Comparison of ENCODE assay signal across 8 mouse cellular contexts in the genomic region with DNA sequence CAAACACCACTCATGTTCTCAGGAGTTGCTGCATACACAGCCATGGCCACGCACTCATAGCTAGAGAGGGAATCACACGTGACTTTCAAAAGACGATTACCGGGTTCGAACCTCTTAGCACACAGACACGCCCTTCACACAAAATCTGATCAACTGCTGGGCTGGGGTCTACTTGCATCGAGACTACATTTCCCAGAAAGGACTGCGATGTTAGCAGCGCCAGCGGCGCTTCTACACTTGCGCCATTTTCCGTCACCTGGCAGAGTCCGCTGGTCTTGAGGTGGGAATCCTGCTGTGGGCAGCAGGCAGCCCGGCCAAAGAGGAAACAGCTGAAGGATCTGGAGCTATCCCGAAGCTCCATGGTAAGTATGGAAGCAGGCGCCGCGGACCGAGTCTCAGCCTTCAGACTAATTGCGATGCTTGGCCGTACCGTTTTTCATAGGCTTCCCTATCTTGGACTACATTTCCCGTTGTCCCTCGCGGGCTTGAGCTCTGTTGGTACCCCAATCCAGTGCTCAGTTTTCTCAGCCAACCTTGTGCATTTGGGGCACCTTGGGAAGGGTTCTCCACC. TPM values are rescaled to one million over a fixed set of nuclear protein-coding genes. Genes with fewer than 3 reads are reported as not detected.
DNase-seq lines count a peak whose midpoint lies in the region; ATAC-seq and TF ChIP-seq lines count a peak whose summit lies in the region.

A gene (plus strand): TSS at position 259 of the 571 bp plus-strand sequence.

- H3K27ac ChIP-seq in gastrocnemius, adult 2 months, result peak within 1 kb of the TSS; percentile 83

- TF ChIP-seq CTCF in gastrocnemius, adult 2 months (IDR thresholded peaks at IDR 0.05), result no peak

- ATAC-seq in common myeloid progenitor, adult 5-6 weeks (replicated peaks; ENCODE audit: low read depth, poor library complexity, severe bottlenecking), result peak; percentile 94

- peak within 1 kb of the TSS; percentile 80 for H3K4me3 ChIP-seq in gastrocnemius, adult 2 months

- intact Hi-C loops in gastrocnemius, adult 2 months (cut with DNase I), result no loop called here

- DNase-seq in adrenal gland, adult 18-20 months (ENCODE audit: low spot score in 2 of 2), result peak; percentile 33 to 38
- DNase-seq in gastrocnemius, adult 2 months, result peak; percentile 56
- DNase-seq in hindlimb bud, embryonic 11.5 days (ENCODE audit: extremely low spot score, low read depth, low spot score), result peak; percentile 77
- peak; percentile 71 to 86 for DNase-seq in left cerebral cortex, adult 18-20 months (ENCODE audit: low spot score in 2 of 2)
- peak; percentile 43 for DNase-seq in lung, postnatal 36 days
- peak; percentile 52 for DNase-seq in retina, postnatal 7 days (ENCODE audit: low read depth, low spot score)
- no peak for DNase-seq in MN1 (ENCODE audit: low spot score)

RNA-seq across cellular contexts. Expression of the gene that starts here (rescaled TPM):
- under 1 TPM; 0.53 to 0.80 TPM for total RNA-seq in adrenal gland, adult 18-20 months (2021)
- 0.39 and 1.2 TPM in 2 replicates for total RNA-seq in common myeloid progenitor, adult 5-6 weeks (2017)
- under 1 TPM; 0.45 to 0.51 TPM for total RNA-seq in gastrocnemius, adult 2 months (2021)
- 1 to 10 TPM; 4.8 to 5.4 TPM for total RNA-seq in left cerebral cortex, adult 18-20 months (2021)

Comparison
In these comparisons a context has a peak if more than half of its experiments do, and no peak if none do; other contexts are left out.
1. Peak in DNase-seq in adrenal gland, adult 18-20 months; RNA of the gene not detected or under 1 TPM.
2. Peak in DNase-seq, H3K4me3 ChIP-seq and H3K27ac ChIP-seq in gastrocnemius, adult 2 months; RNA of the gene not detected or under 1 TPM.